Mouse (Mus musculus) urinary bladder, postnatal 14 days (tissue): Measurements from ENCODE around the gene 1600002K03Rik.
A peak's percentile ranks its signal among the peaks of the same experiment; 100 is the strongest.

Experiments used
- DNase-seq: peaks from one replicate; pipeline ENCODE4 v3.0.0; 2021; ENCODE audit warnings: low spot score

The 1600002K03Rik gene

GRCm38 (mm10) chr10:80168038-80168661, 4.6 kb upstream of the 1600002K03Rik start:
- peak; percentile 95 for DNase-seq

- no peak for DNase-seq
Observed at GRCm38 (mm10) chr10:80169070-80169469, 3.7 kb upstream of the 1600002K03Rik start.

DNA sequence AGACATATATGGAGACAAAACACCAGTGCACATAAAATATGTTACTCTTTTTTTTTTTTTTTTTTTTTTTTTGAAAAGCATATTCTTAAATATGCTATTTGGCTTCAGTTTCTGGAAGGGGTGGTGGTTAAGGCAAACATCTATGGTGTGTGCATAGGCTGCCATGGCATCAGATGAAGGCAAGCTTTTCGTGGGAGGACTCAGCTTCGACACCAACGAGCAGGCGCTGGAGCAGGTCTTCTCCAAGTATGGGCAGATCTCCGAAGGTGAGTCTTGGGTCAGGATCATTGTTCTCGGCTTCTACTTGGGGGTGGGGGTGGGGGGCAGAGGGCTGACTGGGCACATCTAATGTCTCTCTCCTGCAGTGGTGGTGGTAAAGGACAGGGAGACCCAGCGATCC, 3.1 kb upstream of the 1600002K03Rik start:
- DNase-seq = no peak

DNA sequence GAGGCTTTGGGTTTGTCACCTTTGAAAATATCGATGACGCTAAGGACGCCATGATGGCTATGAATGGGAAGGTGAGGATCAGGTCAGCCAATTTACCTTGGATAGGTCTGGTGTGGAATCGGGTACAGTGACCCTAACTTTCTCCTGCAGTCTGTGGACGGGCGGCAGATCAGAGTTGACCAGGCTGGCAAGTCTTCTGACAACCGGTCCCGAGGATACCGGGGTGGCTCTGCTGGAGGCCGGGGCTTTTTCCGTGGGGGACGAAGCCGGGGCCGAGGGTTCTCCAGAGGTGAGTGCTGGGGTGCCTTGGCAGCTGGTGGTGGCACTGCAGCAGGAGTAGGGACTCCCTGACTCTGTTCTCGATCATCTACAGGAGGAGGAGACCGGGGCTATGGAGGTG, 2.7 kb upstream of the 1600002K03Rik start:
- DNase-seq = no peak

- DNase-seq = no peak
Observed at GRCm38 (mm10) chr10:80170601-80171021, 2.1 kb upstream of the 1600002K03Rik start.

- no peak for DNase-seq
Observed at GRCm38 (mm10) chr10:80171252-80171651, 1.5 kb upstream of the 1600002K03Rik start.

DNA sequence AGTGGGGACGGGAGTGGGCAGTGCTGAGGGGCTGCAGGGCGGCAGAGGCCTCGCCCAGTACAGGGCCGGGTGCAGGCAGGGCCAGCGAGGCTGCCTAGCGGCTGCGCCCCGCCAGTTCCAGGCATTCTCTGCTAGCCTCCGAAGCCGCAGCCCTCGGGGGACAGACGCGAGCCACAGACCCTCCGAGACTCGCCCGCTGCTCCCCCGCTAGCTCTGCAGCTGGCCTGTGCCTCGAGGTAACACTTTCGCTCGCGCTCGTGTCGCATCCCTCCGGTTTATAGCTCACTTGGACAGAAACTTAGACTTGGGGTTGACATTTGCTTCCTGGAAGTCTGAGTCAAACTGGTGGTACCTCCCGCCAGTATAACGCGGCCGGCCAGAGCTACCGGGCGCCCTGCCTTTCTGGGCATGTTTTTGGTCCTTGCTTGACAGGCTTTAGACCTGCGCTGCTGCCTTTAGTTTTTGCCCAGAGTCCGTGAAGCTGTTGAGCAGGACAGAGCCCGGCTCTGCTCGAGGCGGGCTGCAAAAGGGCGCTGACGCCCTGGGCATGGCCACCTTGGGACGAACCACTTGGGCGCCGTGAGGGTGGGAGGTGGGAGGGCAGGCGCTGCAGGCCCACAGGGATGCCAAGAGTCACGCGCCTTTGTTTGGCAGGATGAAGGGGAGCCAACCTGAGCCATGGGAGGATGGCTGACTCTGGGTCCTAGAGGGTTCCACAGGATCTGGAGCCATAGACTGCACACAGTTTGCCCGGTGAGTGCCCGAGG, 801 bp upstream of the 1600002K03Rik start:
- DNase-seq = no peak

DNA sequence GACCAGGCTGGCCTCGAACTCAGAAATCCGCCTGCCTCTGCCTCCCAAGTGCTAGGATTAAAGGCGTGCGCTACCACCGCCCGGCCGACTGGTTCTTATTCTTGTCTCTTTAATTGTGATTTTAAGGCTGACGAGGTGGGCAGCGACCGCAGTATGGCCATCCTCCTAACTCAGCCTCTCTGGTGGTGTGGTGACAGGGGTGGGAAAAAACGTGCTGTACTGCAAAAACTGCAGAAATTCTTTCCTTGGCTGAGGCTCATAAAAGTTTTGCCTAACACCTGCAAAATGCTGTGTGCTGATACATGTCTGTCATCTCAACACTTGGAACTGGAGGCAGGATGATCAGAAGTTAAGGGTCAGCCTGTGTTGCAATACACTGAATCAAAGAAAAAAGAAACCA, 614 bp downstream of the 1600002K03Rik start:
- no peak for DNase-seq

DNA sequence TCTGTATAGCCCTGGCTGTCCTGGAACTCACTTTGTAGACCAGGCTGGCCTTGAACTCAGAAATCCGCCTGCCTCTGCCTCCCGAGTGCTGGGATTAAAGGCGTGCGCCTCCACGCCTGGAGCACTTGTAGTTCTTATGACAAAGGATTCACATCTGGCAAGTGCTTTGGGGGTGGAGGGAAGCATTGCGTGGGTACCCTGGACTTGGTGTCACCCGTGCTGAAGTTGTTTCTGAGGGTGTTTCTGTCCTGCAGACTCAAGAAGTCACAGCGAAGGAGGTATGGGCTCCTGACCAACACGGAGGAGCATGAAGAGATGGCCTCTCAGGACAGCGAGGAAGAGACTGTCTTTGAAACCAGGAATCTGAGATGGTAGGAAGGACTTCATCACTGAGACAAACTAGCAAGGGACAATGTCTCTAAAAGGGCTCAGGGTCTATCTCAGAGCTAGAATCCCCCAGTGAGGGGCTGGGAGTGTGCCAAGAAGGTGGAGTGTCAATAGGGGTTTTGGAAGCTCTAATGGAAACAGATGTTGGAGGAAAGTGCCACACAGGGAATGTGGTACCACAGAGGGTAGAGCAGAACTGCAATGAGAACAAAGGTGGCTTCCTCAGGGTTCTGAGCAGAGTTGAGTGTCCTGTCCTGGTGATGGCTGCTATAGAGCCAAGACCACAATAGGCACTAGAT, 1.4 kb downstream of the 1600002K03Rik start:
- no peak for DNase-seq

- no peak for DNase-seq
Observed at GRCm38 (mm10) chr10:80174705-80175104, 2.0 kb downstream of the 1600002K03Rik start.

- DNase-seq = no peak
Observed at GRCm38 (mm10) chr10:80175536-80176269, 3.0 kb downstream of the 1600002K03Rik start.

DNA sequence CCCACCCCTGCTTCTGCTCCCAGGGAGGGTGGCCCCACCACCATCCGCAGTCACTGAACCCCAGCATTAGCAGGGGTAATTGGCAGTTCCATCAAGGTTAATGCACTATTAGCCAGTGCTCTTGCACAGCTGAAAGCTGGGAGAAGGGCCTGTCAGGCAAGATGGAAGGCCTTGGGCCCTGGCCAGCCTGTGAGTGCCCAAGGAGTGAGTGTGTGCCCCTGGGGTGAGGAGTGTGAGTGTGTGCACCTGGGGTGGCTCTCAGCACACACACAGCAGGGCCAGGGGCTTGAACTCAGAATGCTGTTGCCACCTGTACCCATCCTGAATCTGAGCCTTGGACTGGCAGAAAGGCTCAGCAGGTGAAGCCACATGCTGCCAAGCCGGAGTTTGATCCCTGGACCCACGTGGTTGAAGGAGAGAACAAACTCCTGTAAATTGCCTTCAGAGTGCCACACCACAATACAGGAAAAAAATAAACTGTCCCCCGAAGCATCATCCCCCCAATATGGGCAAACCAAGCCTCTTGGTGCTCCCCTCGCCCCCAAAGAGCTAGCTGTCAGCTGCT, 3.6 kb downstream of the 1600002K03Rik start:
- DNase-seq = no peak

DNA sequence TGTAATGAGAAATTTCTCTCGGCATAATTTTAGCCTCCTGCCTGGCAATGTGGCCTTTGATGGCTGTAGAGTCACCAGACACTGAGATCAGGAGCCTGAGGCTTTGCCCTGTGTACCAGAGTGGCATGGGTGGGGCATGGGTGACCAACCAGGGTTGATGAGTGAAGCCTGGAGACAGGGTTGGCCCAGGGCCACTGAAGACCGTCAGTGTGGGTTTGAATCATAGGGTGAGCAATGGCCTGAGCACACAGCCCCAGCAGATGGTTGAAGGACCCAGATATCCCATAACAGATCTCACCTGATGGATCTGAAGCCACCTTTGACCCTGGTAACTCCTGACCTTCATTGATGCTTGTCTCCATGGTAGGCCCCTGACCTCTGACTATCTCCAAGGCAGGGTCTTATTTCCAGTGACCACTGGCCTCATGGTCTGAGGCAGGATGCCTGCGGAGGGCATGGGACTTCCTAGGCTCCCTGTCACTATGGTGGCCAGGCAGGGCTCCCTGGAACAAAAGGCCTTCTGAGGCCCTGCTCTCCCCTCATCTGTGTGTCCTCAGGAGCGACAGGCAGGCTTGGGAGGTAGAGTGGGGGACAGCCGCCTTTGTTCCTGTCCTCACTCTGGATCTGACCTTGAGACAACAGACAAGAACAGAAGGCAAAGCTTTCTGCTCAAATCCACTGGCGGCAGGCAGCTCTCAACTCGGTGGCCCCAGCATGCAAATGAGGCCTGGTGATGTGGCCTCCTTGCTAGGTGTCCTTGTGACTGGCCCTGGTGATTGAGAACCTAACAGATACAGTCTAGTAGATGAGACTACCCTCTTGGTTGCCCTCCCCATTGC, 4.9 kb downstream of the 1600002K03Rik start:
- DNase-seq = no peak

GRCm38 (mm10) chr10:80179068-80180051, 6.6 kb downstream of the 1600002K03Rik start, which contains the start of gene Efna2:
Efna2 (plus strand) TSS chr10:80179482.
- DNase-seq = peak; percentile 51

GRCm38 (mm10) chr10:80180288-80180687, 7.5 kb downstream of the 1600002K03Rik start:
- DNase-seq = no peak

DNA sequence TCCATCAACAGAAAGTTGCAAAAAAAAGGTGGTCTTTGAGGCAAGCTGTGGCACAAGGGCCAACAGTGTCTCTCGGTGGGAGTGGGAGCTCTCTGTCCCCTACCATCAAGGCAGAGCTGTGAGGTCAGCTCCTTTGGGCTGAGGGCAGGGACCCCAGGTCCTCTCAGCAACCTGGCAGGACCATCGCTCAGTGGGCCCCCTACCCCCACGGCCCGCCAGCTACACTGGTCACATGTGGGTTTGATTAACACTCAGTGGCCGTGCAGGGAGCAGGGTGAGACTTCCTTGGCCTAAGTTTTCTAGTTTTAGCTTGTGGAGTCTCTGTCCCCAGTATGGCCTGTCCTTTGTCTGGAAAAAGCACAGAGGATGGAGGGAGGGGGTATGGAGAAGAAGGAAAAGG, 8.1 kb downstream of the 1600002K03Rik start:
- no peak for DNase-seq

GRCm38 (mm10) chr10:80182547-80182946, 9.8 kb downstream of the 1600002K03Rik start:
- DNase-seq = no peak

DNA sequence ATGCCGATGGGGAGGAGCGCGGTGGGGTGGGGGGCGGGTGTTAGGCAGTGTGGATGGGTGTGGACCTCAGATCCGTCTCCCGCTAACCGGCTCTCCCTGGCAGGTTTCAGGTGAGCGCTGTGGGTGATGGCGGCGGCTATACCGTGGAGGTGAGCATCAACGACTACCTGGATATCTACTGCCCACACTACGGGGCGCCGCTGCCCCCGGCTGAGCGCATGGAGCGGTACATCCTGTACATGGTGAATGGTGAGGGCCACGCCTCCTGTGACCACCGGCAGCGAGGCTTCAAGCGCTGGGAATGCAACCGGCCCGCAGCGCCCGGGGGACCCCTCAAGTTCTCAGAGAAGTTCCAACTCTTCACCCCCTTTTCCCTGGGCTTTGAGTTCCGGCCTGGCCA, 13.9 kb downstream of the 1600002K03Rik start:
- no peak for DNase-seq

DNA sequence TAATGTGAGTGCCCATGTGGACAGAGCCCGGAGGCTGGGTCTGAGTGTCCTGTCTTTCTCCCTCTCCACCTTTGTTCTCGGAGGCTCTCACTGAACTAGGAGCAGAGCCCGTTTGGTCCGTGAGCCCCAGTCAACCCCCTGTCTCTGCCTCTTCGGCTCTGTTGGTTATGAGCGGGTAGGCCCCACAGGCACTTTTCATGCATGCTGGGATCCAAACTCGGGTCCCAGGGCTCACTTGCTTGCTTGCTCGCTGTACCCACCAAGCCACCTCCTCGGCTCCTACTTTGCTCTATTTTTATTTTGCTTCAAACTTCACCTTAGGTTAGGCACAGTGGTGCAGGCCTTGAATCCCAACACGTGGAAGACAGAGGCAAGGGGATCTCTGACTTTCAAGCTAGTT, 15.0 kb downstream of the 1600002K03Rik start:
- no peak for DNase-seq
